Mouse (Mus musculus) liver, adult 2 months (tissue): Measurements from ENCODE around the gene Pde9a. TPM values are rescaled to one million over a fixed set of nuclear protein-coding genes. Genes with fewer than 3 reads are reported as not detected.

ENCODE experiments used
- DNase-seq: peaks from one replicate; pipeline ENCODE4 v3.0.0-alpha.2; 2011; ENCODE audit warnings: low read depth, low spot score; ENCODE audit errors: extremely low read depth
- H3K27ac ChIP-seq: fragments of 200-500 bp; replicated peaks from 2 replicates; pipeline ENCODE4 v1.5.1; 2012; ENCODE audit warnings: low read depth, mild to moderate bottlenecking, control low read depth, inconsistent platforms, low read length; ENCODE audit not compliant: insufficient read depth
- H3K27me3 ChIP-seq: fragments of 200-500 bp; 2 replicates; pipeline ENCODE4 v1.6.1; 2012; ENCODE audit warnings: mild to moderate bottlenecking, moderate library complexity, low read length, inconsistent platforms; ENCODE audit not compliant: control insufficient read depth, insufficient read depth
- H3K36me3 ChIP-seq: fragments of 200-500 bp; 2 replicates; pipeline ENCODE4 v1.6.1; 2012; ENCODE audit warnings: low read length, inconsistent platforms; ENCODE audit not compliant: control insufficient read depth, insufficient read depth
- H3K4me1 ChIP-seq: fragments of 200-500 bp; 2 replicates; pipeline ENCODE4 v1.6.1; 2011; ENCODE audit warnings: low read length; ENCODE audit not compliant: control insufficient read depth, insufficient read depth
- H3K4me3 ChIP-seq: fragments of 200-500 bp; 2 replicates; pipeline ENCODE4 v1.5.1; 2011; ENCODE audit warnings: low read depth, mild to moderate bottlenecking, control low read depth, low read length, moderate library complexity; ENCODE audit not compliant: insufficient read depth
- H3K79me2 ChIP-seq: fragments of 200-500 bp; 2 replicates; pipeline ENCODE4 v1.6.1; 2012; ENCODE audit warnings: inconsistent platforms, mild to moderate bottlenecking, low read length, moderate library complexity; ENCODE audit not compliant: control insufficient read depth, insufficient read depth
- H3K9ac ChIP-seq: fragments of 200-500 bp; 2 replicates; pipeline ENCODE4 v1.6.1; 2012; ENCODE audit warnings: low read depth, mild to moderate bottlenecking, control low read depth, inconsistent platforms, low read length
- CTCF ChIP-seq: fragments of 200-500 bp; IDR thresholded peaks from 2 replicates; pipeline ENCODE4 v1.5.1; 2011; ENCODE audit warnings: low read depth, low read length, control low read depth
- POLR2A ChIP-seq: fragments of 200-500 bp; IDR thresholded peaks from 2 replicates; pipeline ENCODE4 v1.6.1; 2011; ENCODE audit warnings: low read length, control low read depth; ENCODE audit not compliant: insufficient read depth; ENCODE audit errors: extremely low read depth
- WGBS: fragments of 180-500 bp; shearing (Covaris S2); methylation state at CpG from one replicate; pipeline ENCODE4 v1.1.7; 2018; 5-methylcytosine and 5-hydroxymethylcytosine counted together
- polyA plus RNA-seq: library from polyadenylated mRNA; depleted of rRNA; stranded (reverse); fragments of >200 nt; gene quantifications from 2 replicates; pipeline ENCODE4 v1.2.3, GENCODE M21; 2012
- total RNA-seq: library from RNA; depleted of rRNA; stranded (reverse); fragments of >200 nt; gene quantifications from 2 replicates; pipeline ENCODE4 v1.2.3, GENCODE M21; 2014

Gene Pde9a
- total and polyA plus RNA-seq, 2 experiments = 9.1 to 66.9 TPM

DNA sequence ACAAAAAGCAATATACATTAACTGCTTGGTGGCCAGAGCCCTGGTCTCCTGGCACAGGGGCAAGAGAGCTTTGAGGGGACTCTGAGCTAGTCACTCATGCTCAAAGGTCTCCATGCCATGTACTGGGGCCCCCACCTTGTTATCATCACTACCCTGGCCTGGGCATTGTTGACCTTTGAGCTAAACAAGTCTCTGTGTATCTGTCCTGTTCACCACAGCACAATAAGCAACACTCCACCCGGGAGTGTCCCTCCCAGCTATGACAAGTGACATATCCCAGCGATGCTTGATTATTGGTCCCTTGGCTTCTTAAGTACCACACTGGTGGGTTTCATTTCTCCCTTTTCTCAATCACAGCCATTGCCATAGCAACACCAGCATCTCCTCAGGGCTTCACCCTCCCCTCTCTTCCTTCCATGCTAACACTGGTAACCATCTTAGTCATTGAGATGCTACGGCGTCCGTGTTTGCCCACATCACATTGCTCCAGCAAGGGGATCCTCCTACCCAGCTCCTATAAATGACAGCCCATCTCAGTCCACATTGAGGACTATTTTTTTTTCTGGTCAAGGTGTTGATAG lies 20.3 kb upstream of the Pde9a start:
- WGBS = 90% methylated on average over 5 of the region's 5 CpGs
- no peaks in the 10 kb centered on the region for H3K36me3 ChIP-seq
- TF ChIP-seq POLR2A (no peak), CTCF (no peak)
- H3K9ac ChIP-seq = no peak overlapping the region
- no peaks in the 10 kb centered on the region for H3K79me2 ChIP-seq
- H3K4me1 ChIP-seq = no peaks in the 10 kb centered on the region
- H3K27ac ChIP-seq = no peak overlapping the region
- no peak for DNase-seq
- no peak overlapping the region for H3K4me3 ChIP-seq
- H3K27me3 ChIP-seq = no peaks in the 10 kb centered on the region

DNA sequence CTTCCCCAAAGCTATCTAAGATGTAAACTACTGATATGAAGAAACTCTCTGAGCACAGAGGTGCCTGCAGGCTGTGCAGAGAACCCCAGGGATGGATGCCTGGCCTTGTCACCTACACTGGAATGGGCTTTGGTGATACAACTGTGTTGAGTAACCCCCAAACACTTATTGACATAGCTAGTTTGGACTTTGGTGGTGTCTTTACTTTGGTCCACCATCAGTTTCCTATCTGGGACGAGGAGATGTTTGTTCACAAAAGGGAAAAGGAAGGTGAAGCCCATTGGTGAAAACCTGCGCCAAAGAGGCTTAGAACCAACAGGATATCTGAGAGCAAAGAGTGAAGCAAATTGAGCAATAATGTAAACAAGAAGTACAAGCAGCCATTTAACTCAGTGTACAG lies 15.8 kb upstream of the Pde9a start:
- 13% methylated on average over 2 of the region's 2 CpGs for WGBS
- Histone ChIP-seq H3K27me3 (no peaks in the 10 kb centered on the region), H3K36me3 (no peaks in the 10 kb centered on the region), H3K27ac (no peak overlapping the region), H3K4me3 (no peak overlapping the region), H3K4me1 (no peaks in the 10 kb centered on the region), H3K9ac (no peak overlapping the region), H3K79me2 (no peaks in the 10 kb centered on the region)
- DNase-seq = peak; percentile 99
- TF ChIP-seq POLR2A (no peak), CTCF (no peak)

DNA sequence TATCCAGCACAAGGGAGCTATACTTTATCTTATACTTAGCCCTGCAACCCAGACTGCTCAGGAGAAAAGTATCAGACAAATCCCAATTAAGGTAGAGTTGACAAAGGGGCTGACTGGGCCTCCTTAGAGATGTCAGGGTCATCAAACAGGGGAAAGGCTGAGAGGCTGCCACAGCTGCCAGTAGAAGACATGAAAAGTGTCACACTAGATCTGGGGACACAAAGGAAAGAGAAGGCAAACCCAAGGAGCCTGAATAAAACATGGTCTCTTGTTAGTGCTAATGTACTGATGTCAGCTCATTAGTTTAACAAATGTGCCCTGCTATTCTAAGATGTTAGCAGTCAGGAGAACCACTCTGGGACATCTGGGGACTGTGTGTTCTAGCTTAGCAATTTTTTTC lies 15.1 kb upstream of the Pde9a start:
- TF ChIP-seq POLR2A = no peak
- no peak for TF ChIP-seq CTCF
- no peaks in the 10 kb centered on the region for H3K27me3 ChIP-seq
- DNase-seq = no peak
- no peak overlapping the region for H3K4me3 ChIP-seq
- H3K9ac ChIP-seq = no peak overlapping the region
- H3K4me1 ChIP-seq = no peaks in the 10 kb centered on the region
- no peaks in the 10 kb centered on the region for H3K36me3 ChIP-seq
- H3K79me2 ChIP-seq = no peaks in the 10 kb centered on the region
- H3K27ac ChIP-seq = no peak overlapping the region

DNA sequence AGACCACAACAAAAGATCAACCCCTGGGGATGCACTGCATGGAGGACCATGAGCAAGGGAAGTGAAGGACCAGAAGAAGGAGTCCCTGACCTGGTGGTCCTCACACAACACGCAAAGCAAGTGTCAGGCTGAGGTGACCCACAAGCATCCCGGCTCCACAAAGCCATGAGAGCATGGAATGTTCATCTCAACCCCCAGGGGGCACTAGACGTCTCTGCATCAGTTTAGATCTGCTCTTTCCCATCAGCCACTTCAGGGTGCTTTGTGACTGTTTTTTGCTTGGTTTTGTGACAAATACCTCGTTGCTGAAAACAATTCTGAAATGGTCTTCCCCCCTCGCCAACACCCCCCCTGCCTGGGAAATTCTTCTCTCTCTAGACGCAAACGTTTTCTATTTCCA lies 8.0 kb upstream of the Pde9a start:
- H3K36me3 ChIP-seq = no peaks in the 10 kb centered on the region
- no peaks in the 10 kb centered on the region for H3K4me1 ChIP-seq
- DNase-seq = peak; percentile 45
- no peak overlapping the region for H3K4me3 ChIP-seq
- 34% methylated on average over 7 of the region's 7 CpGs for WGBS
- TF ChIP-seq POLR2A (no peak), CTCF (peak; percentile 76)
- H3K79me2 ChIP-seq = no peaks in the 10 kb centered on the region
- no peaks in the 10 kb centered on the region for H3K27me3 ChIP-seq
- H3K27ac ChIP-seq = no peak overlapping the region
- no peak overlapping the region for H3K9ac ChIP-seq

DNA sequence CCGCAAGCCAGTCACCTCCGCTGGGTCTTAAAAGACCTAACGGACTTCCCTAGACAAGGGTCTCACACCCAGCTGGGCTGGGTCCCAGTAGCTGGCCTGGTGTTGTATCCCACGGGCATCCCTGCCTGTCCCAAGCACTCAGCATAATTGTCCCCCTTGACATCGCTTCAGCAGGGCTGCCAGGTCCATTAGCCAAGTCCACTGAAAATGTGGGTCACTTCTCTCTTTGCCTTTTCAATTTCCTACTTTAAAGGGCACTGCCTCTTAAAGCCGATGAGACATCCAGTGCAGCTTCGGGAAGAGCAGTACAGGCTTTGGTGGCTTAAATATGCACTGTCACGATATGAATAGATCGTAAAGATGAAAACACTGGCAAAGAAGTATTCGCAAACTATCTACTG lies 7.6 kb upstream of the Pde9a start:
- 82% methylated on average over 10 of the region's 10 CpGs for WGBS
- H3K79me2 ChIP-seq = no peaks in the 10 kb centered on the region
- no peak for DNase-seq
- H3K27me3 ChIP-seq = no peaks in the 10 kb centered on the region
- no peak overlapping the region for H3K27ac ChIP-seq
- TF ChIP-seq POLR2A (no peak), CTCF (no peak)
- H3K4me1 ChIP-seq = no peaks in the 10 kb centered on the region
- no peak overlapping the region for H3K9ac ChIP-seq
- no peak overlapping the region for H3K4me3 ChIP-seq
- no peaks in the 10 kb centered on the region for H3K36me3 ChIP-seq

DNA sequence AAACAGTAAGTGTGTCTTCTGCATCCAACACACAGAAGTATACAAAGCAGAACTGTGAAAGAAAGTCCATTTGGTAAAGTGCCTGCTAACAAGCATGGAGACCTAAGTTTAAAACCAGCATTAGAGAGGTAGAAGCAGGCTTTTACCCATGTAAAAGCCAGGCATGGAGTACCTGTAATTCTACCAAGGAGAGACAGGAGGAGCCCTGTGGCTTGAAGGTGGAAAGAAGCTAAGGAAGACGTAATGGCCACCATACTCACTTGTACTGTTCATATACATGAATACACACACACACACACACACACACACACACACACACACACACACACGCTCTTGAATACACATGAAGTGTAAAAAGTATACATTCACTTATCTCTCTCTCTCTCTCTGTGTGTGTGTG lies 6.9 kb upstream of the Pde9a start:
- Histone ChIP-seq H3K36me3 (no peaks in the 10 kb centered on the region), H3K27ac (no peak overlapping the region), H3K79me2 (no peaks in the 10 kb centered on the region), H3K27me3 (no peaks in the 10 kb centered on the region), H3K4me3 (no peak overlapping the region), H3K4me1 (peaks cover 5% of the 10 kb centered on the region; the same call in 1 of the 2 replicates), H3K9ac (no peak overlapping the region)
- TF ChIP-seq POLR2A (no peak), CTCF (no peak)
- no peak for DNase-seq
- WGBS = 78% methylated on average over 2 of the region's 2 CpGs

DNA sequence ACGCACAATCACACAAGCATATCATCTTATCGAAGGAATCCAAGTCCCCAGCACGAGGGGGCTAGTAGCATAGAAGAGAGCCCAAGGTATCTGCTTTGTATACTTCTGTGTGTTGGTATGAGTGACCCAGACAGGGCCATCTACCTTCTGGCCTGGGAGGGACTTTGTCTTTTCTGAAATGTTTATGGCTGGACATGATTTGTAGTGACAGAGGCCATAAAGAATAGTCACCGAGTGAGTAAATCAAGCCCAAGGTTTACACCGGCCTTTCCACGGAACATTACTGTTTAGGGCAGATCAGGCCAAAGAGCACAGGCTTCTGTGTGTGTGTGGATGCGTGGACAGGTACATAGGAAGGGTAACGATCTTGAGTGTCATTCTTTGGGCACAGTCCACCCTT lies 6.1 kb upstream of the Pde9a start:
- DNase-seq = no peak
- peaks cover 7% of the 10 kb centered on the region; the same call in 1 of the 2 replicates for H3K4me1 ChIP-seq
- no peak overlapping the region for H3K9ac ChIP-seq
- H3K79me2 ChIP-seq = no peaks in the 10 kb centered on the region
- no peaks in the 10 kb centered on the region for H3K36me3 ChIP-seq
- no peaks in the 10 kb centered on the region for H3K27me3 ChIP-seq
- TF ChIP-seq POLR2A (no peak), CTCF (no peak)
- WGBS = 89% methylated on average over 8 of the region's 8 CpGs
- no peak overlapping the region for H3K4me3 ChIP-seq
- H3K27ac ChIP-seq = no peak overlapping the region
